Mouse (Mus musculus) urinary bladder, postnatal 14 days (tissue): ENCODE measurements around the gene Emc4.

Source experiments
- DNase-seq: peaks from one replicate; pipeline ENCODE4 v3.0.0; 2021; ENCODE audit warnings: low spot score

Emc4 gene

GRCm38 (mm10) chr2:112337211-112337610 is 30.6 kb downstream of the Emc4 start:
- DNase-seq = no peak

- DNase-seq = no peak
These were observed 35.6 kb downstream of the Emc4 start for GRCm38 (mm10) chr2:112332051-112332898.

- no peak for DNase-seq
These were observed 39.6 kb downstream of the Emc4 start for GRCm38 (mm10) chr2:112328069-112328777.

GRCm38 (mm10) chr2:112318905-112319304 is 48.9 kb downstream of the Emc4 start:
- peak; percentile 78 for DNase-seq

- no peak for DNase-seq
These were observed 49.6 kb downstream of the Emc4 start for GRCm38 (mm10) chr2:112318227-112318626.

- DNase-seq = no peak
These were observed 52.2 kb downstream of the Emc4 start for GRCm38 (mm10) chr2:112315638-112316037.
